Mouse (Mus musculus) testis, adult 2 months (tissue): ENCODE results near the gene Mybbp1a. TPM values are rescaled to one million over a fixed set of nuclear protein-coding genes. Genes with fewer than 3 reads are reported as not detected.

Source experiments
- H3K27ac ChIP-seq: fragments of 200-500 bp; 2 replicates; pipeline ENCODE4 v1.5.1; 2012; ENCODE audit warnings: low read depth, low read length; ENCODE audit not compliant: control insufficient read depth, insufficient read depth
- H3K27me3 ChIP-seq: fragments of 200-500 bp; 2 replicates; pipeline ENCODE4 v1.6.1; 2012; ENCODE audit warnings: mild to moderate bottlenecking, low read length, moderate library complexity; ENCODE audit not compliant: control insufficient read depth, insufficient read depth
- H3K36me3 ChIP-seq: fragments of 200-500 bp; 2 replicates; pipeline ENCODE4 v1.6.1; 2012; ENCODE audit warnings: mild to moderate bottlenecking, low read length; ENCODE audit not compliant: control insufficient read depth, insufficient read depth
- H3K4me1 ChIP-seq: fragments of 200-500 bp; 2 replicates; pipeline ENCODE4 v1.6.1; 2012; ENCODE audit warnings: low read length; ENCODE audit not compliant: control insufficient read depth, insufficient read depth
- H3K4me3 ChIP-seq: fragments of 200-500 bp; 2 replicates; pipeline ENCODE4 v1.5.1; 2012; ENCODE audit warnings: low read depth, mild to moderate bottlenecking, low read length, moderate library complexity, mixed read lengths; ENCODE audit not compliant: control insufficient read depth
- CTCF ChIP-seq: fragments of 200-500 bp; IDR thresholded peaks from 2 replicates; pipeline ENCODE4 v1.5.1; 2012; ENCODE audit warnings: low read depth, mild to moderate bottlenecking, inconsistent platforms, low read length, moderate library complexity; ENCODE audit not compliant: control insufficient read depth, insufficient read depth, insufficient replicate concordance
- POLR2A ChIP-seq: fragments of 200-500 bp; IDR thresholded peaks from 2 replicates; pipeline ENCODE4 v1.6.1; 2012; ENCODE audit warnings: low read depth, mild to moderate bottlenecking, inconsistent platforms, low read length, moderate library complexity; ENCODE audit not compliant: control insufficient read depth
- polyA plus RNA-seq: library from polyadenylated mRNA; depleted of rRNA; stranded (reverse); fragments of >200 nt; gene quantifications from 2 replicates; pipeline ENCODE4 v1.2.3, GENCODE M21; 2012

The Mybbp1a gene
- polyA plus RNA-seq, 1 experiment: 13.6 TPM

- no peak overlapping the region for H3K4me3 ChIP-seq
- H3K4me1 ChIP-seq: peaks cover 19% of the 10 kb centered on the region
- no peak overlapping the region for H3K27ac ChIP-seq
- H3K36me3 ChIP-seq: no peaks in the 10 kb centered on the region
- TF ChIP-seq CTCF (no peak), POLR2A (no peak)
- no peaks in the 10 kb centered on the region for H3K27me3 ChIP-seq
Measured at GRCm38 (mm10) chr11:72413601-72414190, 27.5 kb upstream of the Mybbp1a start.

- Histone ChIP-seq H3K27me3 (no peaks in the 10 kb centered on the region), H3K4me1 (peaks cover 15% of the 10 kb centered on the region), H3K4me3 (no peak overlapping the region), H3K36me3 (no peaks in the 10 kb centered on the region), H3K27ac (no peak overlapping the region)
- TF ChIP-seq CTCF (no peak), POLR2A (no peak)
Measured at GRCm38 (mm10) chr11:72415155-72415554, 26.0 kb upstream of the Mybbp1a start.

- no peak for TF ChIP-seq POLR2A
- TF ChIP-seq CTCF: no peak
- Histone ChIP-seq H3K4me3 (no peak overlapping the region), H3K36me3 (no peaks in the 10 kb centered on the region)
Measured at GRCm38 (mm10) chr11:72416666-72417065, 24.5 kb upstream of the Mybbp1a start.

GRCm38 (mm10) chr11:72417376-72417775 lies 23.8 kb upstream of the Mybbp1a start:
- no peak overlapping the region for H3K4me3 ChIP-seq
- no peaks in the 10 kb centered on the region; the same call in 1 of the 2 replicates for H3K4me1 ChIP-seq
- TF ChIP-seq POLR2A: no peak
- no peak for TF ChIP-seq CTCF
- H3K27ac ChIP-seq: no peak overlapping the region
- H3K36me3 ChIP-seq: no peaks in the 10 kb centered on the region
- no peaks in the 10 kb centered on the region for H3K27me3 ChIP-seq

More at GRCm38 (mm10) chr11:72416666-72417065, 24.5 kb upstream of the Mybbp1a start:
- Histone ChIP-seq H3K27me3 (no peaks in the 10 kb centered on the region), H3K4me1 (peaks cover 3% of the 10 kb centered on the region), H3K27ac (no peak overlapping the region)

GRCm38 (mm10) chr11:72418227-72418626 lies 22.9 kb upstream of the Mybbp1a start:
- H3K4me3 ChIP-seq: no peak overlapping the region
- no peaks in the 10 kb centered on the region for H3K27me3 ChIP-seq
- no peaks in the 10 kb centered on the region for H3K36me3 ChIP-seq
- no peak overlapping the region for H3K27ac ChIP-seq
- TF ChIP-seq POLR2A: no peak
- no peak for TF ChIP-seq CTCF
- H3K4me1 ChIP-seq: no peaks in the 10 kb centered on the region; the same call in 1 of the 2 replicates

- Histone ChIP-seq H3K27me3 (no peaks in the 10 kb centered on the region), H3K4me1 (no peaks in the 10 kb centered on the region; the same call in 1 of the 2 replicates), H3K36me3 (no peaks in the 10 kb centered on the region), H3K4me3 (no peak overlapping the region), H3K27ac (no peak overlapping the region)
- TF ChIP-seq CTCF: no peak
- TF ChIP-seq POLR2A: no peak
Measured at GRCm38 (mm10) chr11:72419006-72419405, 22.1 kb upstream of the Mybbp1a start.

GRCm38 (mm10) chr11:72420460-72421122 lies 20.6 kb upstream of the Mybbp1a start:
- no peak for TF ChIP-seq CTCF
- TF ChIP-seq POLR2A: no peak
- Histone ChIP-seq H3K4me3 (no peak overlapping the region), H3K27ac (no peak overlapping the region)

More at GRCm38 (mm10) chr11:72420460-72421122, 20.6 kb upstream of the Mybbp1a start:
- no peaks in the 10 kb centered on the region for H3K27me3 ChIP-seq
- H3K36me3 ChIP-seq: no peaks in the 10 kb centered on the region
- H3K4me1 ChIP-seq: no peaks in the 10 kb centered on the region; the same call in 1 of the 2 replicates
